Mouse (Mus musculus) cerebellum, adult (tissue): ENCODE measurements at regions not wholly inside any gene's neighbourhood (a gene's known extent, or its start where the extent isn't known, plus 50 kb on each side); places are given as distances from the start of the nearest gene placed in this dataset.

Source experiments
- ATAC-seq: cut with Nextera tagmentation; 2 replicates; pipeline ENCODE4 v1.9.2; 2017; ENCODE audit warnings: mild to moderate bottlenecking, moderate library complexity, mixed read lengths; ENCODE audit not compliant: insufficient number of reproducible peaks, low FRiP score, low TSS enrichment

DNA sequence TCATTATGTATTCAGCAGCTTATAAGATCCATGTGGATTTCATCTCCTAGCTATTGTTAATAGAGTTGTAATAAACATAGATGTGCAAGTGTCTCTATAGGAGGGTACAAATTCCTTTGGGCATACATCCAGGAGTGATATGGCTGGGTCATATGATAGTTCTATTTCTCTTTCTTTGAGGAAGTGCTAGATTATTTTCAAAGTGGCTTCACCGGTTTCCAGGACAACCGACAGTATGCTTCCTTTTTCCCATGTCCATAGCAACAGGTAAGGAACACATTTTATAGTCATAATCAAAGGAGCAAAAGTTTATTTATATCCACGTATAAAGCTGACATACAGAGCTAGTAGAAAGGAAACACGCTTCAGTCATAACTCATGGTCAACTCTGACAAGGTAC is 710.2 kb upstream of the Tenm4 start:
- ATAC-seq, result no peak

GRCm38 (mm10) chr7:95465506-95465905 is 705.5 kb upstream of the Tenm4 start:
- ATAC-seq, result no peak

DNA sequence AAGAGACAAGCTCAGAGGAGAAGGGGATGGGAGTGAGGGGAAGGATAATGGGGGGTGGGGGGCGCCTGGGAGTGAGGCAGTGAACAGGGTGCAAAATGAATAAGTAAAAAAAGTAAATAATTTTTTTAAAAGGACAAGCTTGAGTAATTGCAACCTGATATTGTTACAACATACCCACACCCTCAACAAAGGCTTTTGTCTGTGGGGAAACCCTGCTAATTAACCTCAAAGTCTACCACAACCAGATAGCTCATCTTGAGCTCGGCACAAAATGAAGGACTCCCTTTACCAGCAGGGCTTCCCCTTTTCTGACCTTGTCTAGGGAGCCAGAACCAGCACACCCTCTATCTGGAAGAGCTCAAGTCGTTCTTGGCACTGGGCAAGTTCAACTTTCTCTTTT is 704.0 kb upstream of the Tenm4 start:
- no peak for ATAC-seq

- no peak for ATAC-seq
Observed at GRCm38 (mm10) chr7:95473892-95474291, 697.2 kb upstream of the Tenm4 start.

DNA sequence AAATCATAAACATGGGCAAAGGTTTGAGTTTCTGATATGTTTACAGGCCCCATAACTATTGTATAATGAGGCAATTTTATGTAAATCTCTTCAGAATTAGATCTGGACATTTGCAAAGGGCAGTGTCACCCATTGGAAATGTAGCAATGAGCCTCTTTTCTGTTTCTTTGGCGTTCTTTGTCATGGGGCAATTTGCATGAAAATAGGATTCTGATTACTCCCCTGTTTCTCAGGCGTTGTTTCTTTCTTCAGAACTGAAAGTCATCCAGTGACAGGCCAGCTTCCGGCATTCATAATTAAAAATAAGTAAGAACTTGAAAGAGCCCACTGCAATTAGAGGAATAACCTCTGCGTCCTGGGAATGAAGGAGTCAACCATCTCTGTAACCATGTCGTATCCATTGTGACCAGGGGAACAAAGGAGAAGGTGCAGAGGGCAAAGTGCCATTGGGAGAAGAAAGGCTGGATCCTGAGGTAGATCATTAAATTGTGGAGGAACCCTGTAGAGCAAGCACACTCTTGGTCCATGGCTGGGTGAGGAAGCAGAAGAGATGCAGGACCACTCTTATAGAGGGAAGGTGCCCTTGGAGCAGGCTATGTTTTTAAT is 690.8 kb upstream of the Tenm4 start:
- no peak for ATAC-seq

DNA sequence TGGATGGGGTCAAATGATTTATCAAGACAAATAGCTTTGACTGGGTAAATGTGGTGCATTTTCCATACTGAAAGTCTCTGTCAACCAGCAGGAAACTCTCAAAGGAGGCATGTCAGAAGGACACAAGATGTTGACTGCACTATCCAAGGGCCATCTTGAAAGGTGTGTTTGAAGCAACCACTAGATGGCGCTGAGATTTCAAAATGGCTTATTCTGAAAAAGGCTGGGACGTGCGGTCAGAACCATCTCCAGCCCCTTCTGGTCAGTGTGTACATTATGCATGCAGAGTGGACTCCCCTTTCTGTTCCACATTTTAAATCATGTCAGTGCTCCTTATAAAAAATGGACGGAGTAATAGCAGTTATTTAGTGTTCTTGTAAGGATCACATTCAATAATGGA is 681.4 kb upstream of the Tenm4 start:
- ATAC-seq, result no peak

DNA sequence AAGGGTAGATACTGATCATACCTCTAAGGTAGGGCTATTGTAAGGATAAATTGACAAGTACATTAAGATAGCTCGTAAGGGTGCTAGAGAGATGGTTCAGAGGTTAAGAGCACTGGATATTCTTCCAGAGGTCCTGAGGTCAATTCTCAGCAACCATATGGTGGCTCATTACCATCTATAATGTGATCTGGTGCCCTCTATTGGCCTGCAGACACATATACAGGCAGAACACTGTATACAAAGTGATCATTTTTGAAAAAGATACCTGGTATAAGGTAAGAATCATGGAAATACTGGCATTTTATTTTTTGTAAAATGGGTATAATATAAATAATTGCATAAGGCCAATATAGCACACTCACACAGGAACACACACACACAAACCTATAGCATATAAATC is 676.3 kb upstream of the Tenm4 start:
- no peak for ATAC-seq

DNA sequence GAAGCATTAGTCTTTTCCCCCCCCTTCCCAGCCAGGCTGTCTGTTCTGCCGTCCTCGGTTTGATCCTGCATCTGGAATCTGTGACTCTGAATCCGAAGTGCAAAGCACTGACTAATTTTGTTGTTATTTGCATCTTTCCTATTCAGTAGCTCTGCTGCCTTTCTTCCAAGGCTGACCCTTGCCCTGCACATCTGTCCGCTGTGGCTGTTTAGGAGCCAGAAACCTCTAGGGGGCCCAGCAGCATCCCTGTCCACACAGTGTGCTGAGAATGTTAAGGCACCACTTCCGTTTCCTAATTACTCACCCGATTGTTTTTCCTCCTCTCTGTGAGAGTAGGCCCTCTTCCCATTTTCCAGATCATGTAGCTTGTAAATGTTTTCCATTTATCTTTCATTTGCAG is 668.1 kb upstream of the Tenm4 start:
- ATAC-seq, result no peak

DNA sequence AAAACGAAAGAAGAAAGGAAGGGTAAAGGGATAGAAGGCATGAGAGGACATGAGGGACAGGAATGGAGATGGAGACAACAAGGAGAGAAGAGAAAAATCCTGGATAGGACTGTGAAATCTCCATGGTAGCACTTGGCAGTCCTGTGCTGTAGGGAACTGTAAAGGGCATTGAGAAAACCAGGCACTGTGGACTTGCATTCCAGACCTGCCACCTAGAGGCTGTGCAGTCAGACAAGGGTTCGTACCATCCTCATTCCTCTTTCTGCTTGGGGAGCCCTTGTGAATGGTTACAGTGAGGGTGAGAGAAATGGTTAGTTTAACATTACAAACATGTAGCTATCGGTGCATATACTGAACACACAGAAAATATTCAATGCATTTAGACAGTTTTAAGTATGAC is 623.8 kb upstream of the Tenm4 start:
- no peak for ATAC-seq

- no peak for ATAC-seq
Observed at GRCm38 (mm10) chr7:95550099-95550498, 620.9 kb upstream of the Tenm4 start.

DNA sequence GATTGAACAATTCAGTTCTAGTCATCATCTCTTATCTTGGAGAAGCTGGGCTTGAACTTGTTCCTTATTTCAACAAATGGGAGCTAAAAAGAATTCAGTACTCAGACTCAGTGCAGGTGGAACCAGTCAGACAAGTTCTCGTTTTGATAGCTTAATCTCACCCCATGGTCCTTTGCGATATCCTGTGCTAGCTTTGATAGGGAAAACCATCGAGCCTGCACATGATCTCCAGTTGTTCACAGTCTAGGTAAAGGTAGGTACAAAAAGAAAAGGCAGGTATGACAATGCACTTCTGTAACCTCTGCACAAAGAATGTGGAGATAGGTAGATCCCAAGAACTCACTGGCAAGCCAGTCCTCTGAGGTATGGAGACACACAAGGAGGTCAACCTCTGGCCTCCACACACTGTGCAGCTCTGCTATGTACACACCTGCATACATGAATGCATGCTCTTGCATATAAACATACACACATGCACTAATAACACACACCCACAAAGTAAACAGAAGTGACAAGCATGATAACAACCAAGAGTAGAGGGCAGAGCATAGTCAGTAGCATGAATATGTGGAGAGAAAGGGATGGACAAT is 619.2 kb upstream of the Tenm4 start:
- no peak for ATAC-seq

DNA sequence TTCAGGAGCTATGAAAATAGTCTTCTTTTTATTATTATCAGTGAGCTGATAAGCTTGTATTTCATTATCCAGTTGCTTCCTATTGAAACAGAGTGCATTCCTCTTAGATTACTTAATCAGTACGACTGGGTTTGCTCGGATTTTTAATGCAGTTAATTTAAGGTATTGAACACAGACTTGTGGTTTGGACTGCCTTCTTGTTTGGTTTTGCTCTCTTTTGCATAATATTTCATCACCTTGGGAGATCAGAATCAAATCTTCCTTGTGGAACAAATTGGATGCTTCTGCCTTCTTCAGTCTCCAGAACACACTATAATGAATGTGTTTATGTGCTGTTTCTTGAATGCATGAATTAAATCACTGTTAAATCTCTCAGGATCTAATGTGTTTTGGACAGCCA is 612.5 kb upstream of the Tenm4 start:
- ATAC-seq, result no peak

DNA sequence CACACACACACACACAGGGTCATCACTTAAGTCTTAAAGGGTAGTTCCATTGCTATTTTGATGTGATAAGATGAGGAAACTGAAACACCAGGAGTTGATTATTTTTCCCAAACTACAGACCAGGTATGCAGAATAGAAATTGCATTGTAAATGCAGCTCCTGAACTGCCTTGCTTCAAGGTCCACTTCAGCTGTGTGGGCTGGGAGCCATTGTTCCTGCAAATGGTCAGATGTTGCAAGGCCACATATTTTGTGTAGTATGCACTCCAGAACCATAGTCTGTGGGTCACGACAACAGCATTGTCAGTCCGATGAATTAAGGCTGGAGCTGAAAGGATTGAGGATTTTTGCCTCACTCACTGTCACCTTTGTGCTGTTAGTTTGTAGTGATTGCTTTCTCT is 592.4 kb upstream of the Tenm4 start:
- ATAC-seq, result no peak

GRCm38 (mm10) chr7:95581325-95581724 is 589.7 kb upstream of the Tenm4 start:
- no peak for ATAC-seq

GRCm38 (mm10) chr7:95598339-95598738 is 572.7 kb upstream of the Tenm4 start:
- ATAC-seq, result no peak

GRCm38 (mm10) chr7:95613736-95614135 is 557.3 kb upstream of the Tenm4 start:
- no peak for ATAC-seq

GRCm38 (mm10) chr7:95617370-95617769 is 553.7 kb upstream of the Tenm4 start:
- no peak for ATAC-seq

DNA sequence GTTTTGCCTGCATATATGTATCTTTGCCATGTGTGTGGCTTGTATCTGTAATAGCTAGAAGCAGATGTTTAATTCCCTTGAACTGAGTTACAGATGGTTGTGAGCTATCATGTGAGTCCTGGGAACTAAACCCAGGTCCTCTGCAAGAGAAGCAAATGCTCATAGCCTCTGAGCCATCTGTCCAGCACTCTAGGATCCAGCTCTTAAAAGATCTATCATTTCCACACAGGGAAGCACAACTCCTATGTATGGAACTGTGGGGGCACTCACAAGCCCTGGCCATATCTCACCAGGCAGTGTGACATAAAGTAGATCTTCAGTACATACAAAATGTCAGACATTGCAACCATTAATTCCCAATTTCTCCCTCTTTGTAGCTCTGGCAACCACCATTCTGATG is 552.9 kb upstream of the Tenm4 start:
- ATAC-seq, result no peak

DNA sequence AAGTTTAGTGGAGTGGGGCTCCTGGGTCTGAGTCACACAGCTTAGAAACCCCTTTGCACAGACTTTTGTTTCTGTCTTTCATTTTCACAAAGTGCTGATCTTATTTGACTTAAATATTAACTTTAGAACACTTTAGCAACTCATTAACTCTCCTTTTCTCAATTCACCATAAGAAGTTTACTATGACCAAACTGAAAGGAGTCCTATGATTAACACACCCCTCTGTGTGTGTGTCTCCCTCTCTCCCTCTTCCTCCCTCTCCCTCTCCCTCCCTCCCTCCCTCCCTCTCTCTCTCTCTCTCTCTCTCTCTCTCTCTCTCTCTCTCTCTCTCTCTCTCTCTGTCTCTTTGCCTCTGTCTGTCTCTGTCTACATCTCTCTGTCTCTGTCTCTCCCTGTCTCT is 551.0 kb upstream of the Tenm4 start:
- ATAC-seq, result no peak

GRCm38 (mm10) chr7:95640683-95641082 is 530.4 kb upstream of the Tenm4 start:
- no peak for ATAC-seq

DNA sequence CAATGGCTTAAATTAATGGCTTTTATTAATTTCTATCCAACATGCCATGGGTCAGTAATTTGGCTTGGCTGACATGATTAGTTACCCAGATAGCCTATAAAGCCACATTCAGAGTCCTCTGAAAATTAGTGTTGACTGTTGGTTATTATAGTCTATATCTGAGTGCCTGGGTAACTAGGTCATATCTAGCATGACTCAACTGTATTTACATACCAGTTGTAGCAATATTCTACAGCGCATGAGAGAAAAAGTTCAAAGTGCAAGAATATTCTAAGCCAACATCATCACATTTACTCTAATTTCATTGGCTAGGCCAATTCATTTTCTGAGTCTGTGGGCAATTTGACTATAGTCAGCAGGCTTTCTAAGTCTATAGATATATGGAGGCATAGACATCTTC is 496.7 kb upstream of the Tenm4 start:
- no peak for ATAC-seq

- ATAC-seq, result no peak
Observed at GRCm38 (mm10) chr7:95682521-95682920, 488.5 kb upstream of the Tenm4 start.

- no peak for ATAC-seq
Observed at GRCm38 (mm10) chr7:95687733-95688132, 483.3 kb upstream of the Tenm4 start.
